Mouse (Mus musculus) left cerebral cortex, postnatal 14 days (tissue): Measurements from ENCODE around the gene Npff. TPM values are rescaled to one million over a fixed set of nuclear protein-coding genes. Genes with fewer than 3 reads are reported as not detected.

Experiments
- total RNA-seq, 2 experiments: library from RNA; stranded (reverse); gene quantifications; 2 replicates each; pipeline ENCODE4 v1.2.3; 2021

Npff gene
- total RNA-seq, 2 experiments from 2014 or later, result 1.6 to 3.7 TPM

Other genes with a start within 250 kb of the Npff start
- gene Mfsd5, start 245.5 kb downstream of the Npff start, total RNA-seq, result 10 to 100 TPM; 36.8 to 40.6 TPM
- 1 to 10 TPM; 1.8 to 2.3 TPM for gene Espl1, start 228.7 kb downstream of the Npff start, total RNA-seq
- gene Pfdn5, start 198.8 kb downstream of the Npff start, total RNA-seq, result 100 to 1,000 TPM; 313 to 315 TPM
- 10 to 100 TPM; 48.2 to 51.4 TPM for gene Myg1, start 193.2 kb downstream of the Npff start, total RNA-seq
- 10 to 100 TPM; 17.5 to 18.8 TPM for gene Aaas, start 174.2 kb downstream of the Npff start, total RNA-seq
- under 1 TPM; 0.26 to 0.53 TPM for gene Sp7, start 157.8 kb downstream of the Npff start, total RNA-seq
- gene Sp1, start 118.8 kb downstream of the Npff start, total RNA-seq, result 10 to 100 TPM; 23.2 to 24.5 TPM
- under 1 TPM; 0.51 to 0.75 TPM for gene Amhr2, start 79.6 kb downstream of the Npff start, total RNA-seq
- 10 to 100 TPM; 22.3 to 24.8 TPM for gene Prr13, start 65.9 kb downstream of the Npff start, total RNA-seq
- gene Pcbp2, start 54.4 kb downstream of the Npff start, total RNA-seq, result 100 to 1,000 TPM; 436 to 453 TPM
- gene Gm10337, start 21.2 kb downstream of the Npff start, total RNA-seq, result not detected
- 10 to 100 TPM; 93.7 to 94.0 TPM for gene Map3k12, start 7.9 kb downstream of the Npff start, total RNA-seq
- gene Tarbp2, start 6.8 kb downstream of the Npff start, total RNA-seq, result 10 to 100 TPM; 32.4 to 34.2 TPM
- 1 to 10 TPM in 1 of 2 experiments, not detected in 1; 1.4 TPM for gene Gm28047, start 100.1 kb upstream of the Npff start, total RNA-seq
- 10 to 100 TPM; 24.5 to 29.6 TPM for gene Atf7, start 100.5 kb upstream of the Npff start, total RNA-seq
- 10 to 100 TPM; 13.4 to 14.4 TPM for gene Atp5g2, start 147.4 kb upstream of the Npff start, total RNA-seq
- gene Calcoco1, start 197.2 kb upstream of the Npff start, total RNA-seq, result 10 to 100 TPM; 56.9 to 58.4 TPM